Mouse (Mus musculus) forebrain, embryonic 15.5 days (tissue): ENCODE data around the gene Prkcb. TPM values are rescaled to one million over a fixed set of nuclear protein-coding genes. Genes with fewer than 3 reads are reported as not detected.
A peak's percentile ranks its signal among the peaks of the same experiment; 100 is the strongest.
"Not testable (repeated sequence)": the region's sequence is repeated elsewhere in the genome, so short reads cannot be mapped to it uniquely, and the experiment has no call there.

Source experiments
- ATAC-seq: fragments of 200-750 bp; cut with Nextera tagmentation; replicated peaks from 2 replicates; pipeline ENCODE4 v1.8.0; 2017; ENCODE audit warnings: mild to moderate bottlenecking, moderate TSS enrichment, moderate library complexity
- H3K27ac ChIP-seq: fragments of 300-500 bp; sonication (generic); replicated peaks from 2 replicates; pipeline ENCODE4 v1.5.1; 2015; ENCODE audit warnings: mild to moderate bottlenecking, inconsistent platforms
- H3K27me3 ChIP-seq: fragments of 300-500 bp; sonication (generic); 2 replicates; pipeline ENCODE4 v1.6.1; 2015; ENCODE audit warnings: inconsistent platforms
- H3K36me3 ChIP-seq: fragments of 300-500 bp; sonication (generic); 2 replicates; pipeline ENCODE4 v1.6.1; 2015; ENCODE audit warnings: mild to moderate bottlenecking, inconsistent platforms
- H3K4me1 ChIP-seq: fragments of 300-500 bp; sonication (generic); 2 replicates; pipeline ENCODE4 v1.6.1; 2015; ENCODE audit warnings: inconsistent platforms
- H3K4me2 ChIP-seq: fragments of 300-500 bp; sonication (generic); replicated peaks from 2 replicates; pipeline ENCODE4 v1.6.1; 2015; ENCODE audit warnings: mild to moderate bottlenecking, inconsistent platforms
- H3K4me3 ChIP-seq: fragments of 300-500 bp; sonication (generic); 2 replicates; pipeline ENCODE4 v1.5.1; 2015; ENCODE audit warnings: mild to moderate bottlenecking, inconsistent platforms
- H3K9ac ChIP-seq: fragments of 300-500 bp; sonication (generic); replicated peaks from 2 replicates; pipeline ENCODE4 v1.6.1; 2015; ENCODE audit warnings: mild to moderate bottlenecking, inconsistent platforms
- H3K9me3 ChIP-seq: fragments of 300-500 bp; sonication (generic); 2 replicates; pipeline ENCODE4 v1.6.1; 2016; ENCODE audit warnings: inconsistent platforms
- WGBS: fragments of 180-500 bp; shearing (Covaris S2); methylation state at CpG from one replicate; pipeline ENCODE4 v1.1.7; 2015; ENCODE audit warnings: mixed read lengths; 5-methylcytosine and 5-hydroxymethylcytosine counted together
- polyA plus RNA-seq: library from polyadenylated mRNA; unstranded; fragments of >200 nt; fragmentation: Nextera tagmentation; extraction: Ambion mirVana; gene quantifications from 2 replicates; pipeline ENCODE4 v1.2.1, GENCODE M21; 2015

The Prkcb gene
- 42.9 and 48.6 TPM in 2 replicates for polyA plus RNA-seq

DNA sequence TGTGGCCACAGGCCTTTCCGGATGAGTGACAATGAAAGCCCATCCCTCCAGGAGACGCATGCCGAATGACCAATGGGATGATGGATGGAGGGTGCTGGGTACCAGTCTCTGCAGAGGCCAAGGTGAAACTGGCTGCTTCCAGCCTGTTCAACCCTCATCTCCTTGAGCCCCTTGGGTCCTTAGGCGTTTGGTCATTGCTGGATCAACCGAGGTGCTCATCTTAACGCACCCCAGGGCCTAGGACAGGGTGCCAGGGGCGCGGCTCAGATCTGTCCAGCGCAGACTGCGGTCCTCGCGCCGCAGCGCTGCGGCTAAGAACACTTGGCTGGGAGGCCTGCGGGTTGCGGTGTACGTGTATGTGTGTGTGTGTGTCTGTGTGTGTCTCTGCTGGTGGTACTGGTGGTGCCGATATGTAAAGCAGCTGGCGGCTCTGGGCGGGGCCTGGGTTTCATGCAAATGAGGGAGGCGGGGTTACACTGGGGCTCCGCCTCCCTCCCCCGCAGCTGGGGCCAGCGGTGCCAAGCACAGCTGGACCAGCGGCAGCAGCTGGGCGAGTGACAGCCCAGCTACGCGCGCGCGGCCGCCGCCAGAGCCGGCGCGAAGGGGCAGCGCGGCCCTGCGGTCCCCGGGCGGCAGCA is at the start of gene Prkcb:
Gene Prkcb (plus strand): TSS at position 147 of the 638 bp plus-strand sequence.
- no peaks in the 10 kb centered on the region for H3K9me3 ChIP-seq
- H3K27ac ChIP-seq, result 0 out of 2 replicates have a peak within 1 kb of the TSS, but pooled peaks have one; percentile 31
- ATAC-seq, result peak; percentile 87
- peaks cover 19% of the 10 kb centered on the region for H3K4me1 ChIP-seq
- 3% methylated on average over 42 of the region's 42 CpGs for WGBS
- peak within 1 kb of the TSS; percentile 60 for H3K9ac ChIP-seq
- peaks cover 21% of the 10 kb centered on the region; the same call in 1 of the 2 replicates for H3K27me3 ChIP-seq
- no peaks in the 10 kb centered on the region for H3K36me3 ChIP-seq
- H3K4me2 ChIP-seq, result peak within 1 kb of the TSS; percentile 92
- H3K4me3 ChIP-seq, result peak within 1 kb of the TSS; percentile 73

DNA sequence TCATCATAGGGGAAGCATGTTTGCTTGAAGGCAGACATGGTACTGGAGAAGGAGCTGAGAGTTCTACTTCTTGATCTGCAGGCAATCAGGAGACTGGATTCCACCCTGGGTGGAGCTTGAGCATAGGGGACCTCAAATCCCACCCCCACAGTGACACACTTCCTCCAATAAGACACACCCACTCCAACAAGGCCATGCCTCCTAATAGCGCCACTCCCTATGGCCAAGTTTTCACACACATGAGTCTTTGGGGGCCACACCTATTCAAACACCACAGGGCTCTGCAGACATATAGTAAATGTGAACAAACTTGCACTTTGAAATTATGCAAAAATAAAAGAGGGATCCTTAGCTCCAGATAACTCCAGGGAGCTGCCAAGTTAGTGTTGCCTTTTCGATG is 49.6 kb upstream of the Prkcb start:
- no peak overlapping the region for H3K9ac ChIP-seq
- no peaks in the 10 kb centered on the region for H3K27me3 ChIP-seq
- no peak overlapping the region for H3K4me2 ChIP-seq
- no peak overlapping the region for H3K27ac ChIP-seq
- WGBS, result 97% methylated on average over 2 of the region's 2 CpGs
- H3K4me1 ChIP-seq, result peaks cover 2% of the 10 kb centered on the region
- no peaks in the 10 kb centered on the region for H3K36me3 ChIP-seq
- ATAC-seq, result no peak
- H3K9me3 ChIP-seq, result no peaks in the 10 kb centered on the region
- H3K4me3 ChIP-seq, result no peak overlapping the region

DNA sequence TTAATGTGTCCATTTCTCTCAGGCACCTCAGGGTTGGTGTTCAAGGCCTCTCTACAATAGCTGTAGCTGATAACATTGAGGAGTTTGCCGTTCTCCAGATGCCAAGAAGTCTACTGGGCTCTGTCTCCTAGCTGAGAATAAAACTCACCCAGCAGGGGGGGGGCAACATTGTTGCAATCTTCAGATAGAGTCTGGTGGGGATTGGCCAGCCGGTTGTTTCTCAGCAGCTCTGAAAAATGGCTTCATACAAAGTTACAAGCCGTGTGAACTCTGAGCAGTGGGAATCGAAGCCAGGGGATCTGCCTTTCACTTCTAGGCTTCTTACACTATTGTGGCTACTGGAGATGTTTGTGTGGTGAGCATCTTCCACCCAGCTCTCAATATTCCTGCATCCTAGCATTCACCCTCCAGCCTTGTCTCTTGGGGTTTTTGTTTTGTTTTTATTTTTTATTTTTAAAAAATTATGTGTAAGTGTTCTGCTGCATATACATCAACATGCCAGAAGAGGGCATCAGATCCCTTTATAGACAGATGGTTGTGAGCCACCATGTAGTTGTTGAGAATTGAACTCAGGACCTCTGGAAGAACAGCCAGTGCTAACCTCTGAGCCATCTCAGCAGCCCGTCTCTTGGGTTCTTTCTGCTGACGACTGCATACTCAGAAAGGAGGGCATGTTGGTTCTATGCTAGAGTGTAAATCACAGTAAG is 48.0 kb upstream of the Prkcb start:
- Histone ChIP-seq H3K36me3 (no peaks in the 10 kb centered on the region), H3K27ac (no peak overlapping the region), H3K27me3 (no peaks in the 10 kb centered on the region), H3K4me3 (no peak overlapping the region), H3K4me1 (peaks cover 9% of the 10 kb centered on the region), H3K4me2 (no peak overlapping the region), H3K9ac (no peak overlapping the region), H3K9me3 (no peaks in the 10 kb centered on the region)
- 82% methylated on average over 6 of the region's 6 CpGs for WGBS
- no peak for ATAC-seq

DNA sequence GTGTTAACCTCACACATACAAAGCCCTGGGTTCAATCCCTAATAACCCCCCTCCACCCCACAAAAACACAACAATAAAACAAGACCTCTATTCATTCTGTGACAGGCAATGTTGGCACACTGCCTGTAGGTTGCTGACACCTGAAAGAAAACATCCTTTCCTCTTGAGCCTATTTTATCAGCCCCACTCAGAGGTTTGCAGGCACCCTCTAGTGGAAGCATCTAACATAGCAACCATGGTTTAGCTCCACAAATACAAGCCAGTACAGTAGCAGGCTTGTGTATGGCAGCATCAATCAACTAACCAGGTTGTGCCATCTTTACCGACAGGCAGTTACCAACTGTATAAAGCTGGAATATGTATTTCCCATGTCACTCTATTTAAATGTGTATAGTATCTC is 46.3 kb upstream of the Prkcb start:
- no peak for ATAC-seq
- Histone ChIP-seq H3K9me3 (no peaks in the 10 kb centered on the region), H3K36me3 (no peaks in the 10 kb centered on the region), H3K4me2 (no peak overlapping the region), H3K4me1 (peaks cover 9% of the 10 kb centered on the region), H3K27ac (no peak overlapping the region), H3K27me3 (no peaks in the 10 kb centered on the region), H3K4me3 (no peak overlapping the region), H3K9ac (no peak overlapping the region)
- WGBS, result 59% methylated on average over 1 of the region's 1 CpGs

DNA sequence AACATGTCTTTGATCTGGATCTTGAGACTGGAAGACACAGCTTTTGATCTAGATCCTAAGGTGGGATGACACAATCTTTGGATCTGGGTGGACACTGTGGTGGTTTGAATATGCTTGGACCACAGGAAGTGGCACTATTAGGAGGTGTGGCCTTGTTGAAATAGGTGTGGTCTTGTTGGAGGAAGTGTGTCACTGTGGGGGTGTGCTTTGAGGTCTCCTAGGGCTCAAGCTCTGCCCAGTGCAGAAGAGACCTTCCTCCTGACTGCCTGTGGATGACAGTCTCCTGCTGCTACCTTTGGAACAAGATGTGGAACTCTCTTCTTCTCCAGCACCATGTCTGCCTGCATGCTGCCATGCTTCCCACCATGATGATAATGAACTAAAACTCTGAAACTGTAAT is 45.8 kb upstream of the Prkcb start:
- not testable (repeated sequence) for H3K27ac ChIP-seq, H3K27me3 ChIP-seq, H3K9me3 ChIP-seq, H3K4me1 ChIP-seq, H3K4me3 ChIP-seq, H3K36me3 ChIP-seq, H3K4me2 ChIP-seq, H3K9ac ChIP-seq, ATAC-seq

DNA sequence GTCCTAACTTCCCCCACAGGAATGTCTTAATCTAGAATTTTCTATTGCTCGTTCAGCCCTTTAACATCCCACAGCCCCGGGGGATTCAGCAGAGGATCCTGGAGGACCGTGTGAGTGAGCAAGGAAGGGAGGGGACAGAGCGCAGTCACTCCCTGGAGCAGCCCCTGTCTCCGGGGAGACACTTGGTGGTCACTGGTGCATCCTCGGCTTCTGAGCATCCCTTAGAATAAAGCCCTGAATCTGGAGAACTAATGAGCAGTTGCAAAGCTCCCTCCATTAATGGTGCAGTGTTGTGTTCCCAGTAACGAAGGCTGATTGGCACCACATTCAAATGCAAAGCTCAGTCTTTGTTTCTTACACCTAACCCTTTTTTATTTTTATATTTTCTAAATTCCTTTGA is 44.4 kb upstream of the Prkcb start:
- H3K4me3 ChIP-seq, result no peak overlapping the region
- no peaks in the 10 kb centered on the region for H3K36me3 ChIP-seq
- WGBS, result 14% methylated on average over 7 of the region's 7 CpGs
- H3K9ac ChIP-seq, result no peak overlapping the region
- H3K4me1 ChIP-seq, result peaks cover 9% of the 10 kb centered on the region
- peak; percentile 35; the same call in 1 of the 2 replicates for ATAC-seq
- no peaks in the 10 kb centered on the region for H3K9me3 ChIP-seq
- no peak overlapping the region for H3K4me2 ChIP-seq
- no peak overlapping the region for H3K27ac ChIP-seq
- H3K27me3 ChIP-seq, result no peaks in the 10 kb centered on the region

DNA sequence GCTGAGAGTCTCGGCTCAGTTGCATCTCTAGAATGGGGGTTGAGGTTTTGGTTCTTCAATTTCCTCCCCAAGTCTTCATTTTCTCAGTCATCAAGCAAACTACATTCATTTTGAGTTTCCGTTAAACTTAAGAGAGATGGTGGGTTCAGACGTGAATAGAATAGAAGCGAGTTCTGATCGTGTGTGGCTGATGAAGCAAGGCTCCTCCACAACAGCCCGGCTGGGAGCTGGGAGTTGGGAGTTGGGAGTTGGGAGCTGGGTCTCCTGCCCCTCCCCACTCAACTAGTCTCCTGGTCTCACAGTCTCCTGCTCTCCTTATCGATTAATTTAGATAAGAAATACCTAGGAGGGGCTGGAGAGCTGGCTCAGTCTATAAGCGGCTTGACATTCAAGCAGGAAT is 44.0 kb upstream of the Prkcb start:
- H3K9ac ChIP-seq, result no peak overlapping the region

DNA sequence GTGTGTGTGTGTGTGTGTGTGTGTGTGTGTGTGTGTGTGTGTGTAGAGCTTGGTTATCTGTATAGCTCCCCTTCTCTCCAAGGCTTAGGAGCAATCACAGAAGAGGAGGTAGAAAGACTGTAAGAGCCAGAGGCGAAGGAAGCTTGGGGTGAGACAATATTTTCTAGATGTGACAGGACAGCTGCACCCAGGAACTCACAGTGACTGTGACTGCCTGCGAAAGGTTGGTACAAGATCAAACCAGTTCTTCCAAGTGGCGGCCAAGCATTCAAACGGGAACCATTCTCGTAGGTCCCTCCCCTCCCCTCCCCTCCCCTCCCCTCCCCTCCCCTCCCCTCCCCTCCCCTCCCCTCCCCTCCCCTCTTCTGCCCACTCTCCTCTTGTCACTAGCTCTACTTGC is 42.6 kb upstream of the Prkcb start:
- no peaks in the 10 kb centered on the region for H3K9me3 ChIP-seq
- peaks cover 9% of the 10 kb centered on the region for H3K4me1 ChIP-seq
- no peak overlapping the region for H3K4me3 ChIP-seq
- H3K36me3 ChIP-seq, result no peaks in the 10 kb centered on the region
- ATAC-seq, result no peak
- H3K27ac ChIP-seq, result no peak overlapping the region
- WGBS, result 56% methylated on average over 5 of the region's 5 CpGs
- no peak overlapping the region for H3K4me2 ChIP-seq
- no peak overlapping the region for H3K9ac ChIP-seq
- no peaks in the 10 kb centered on the region for H3K27me3 ChIP-seq

More for the DNA sequence above, 44.0 kb upstream of the Prkcb start:
- no peak overlapping the region for H3K27ac ChIP-seq
- ATAC-seq, result no peak
- H3K27me3 ChIP-seq, result no peaks in the 10 kb centered on the region
- peaks cover 9% of the 10 kb centered on the region for H3K4me1 ChIP-seq
- H3K4me3 ChIP-seq, result no peak overlapping the region
- H3K36me3 ChIP-seq, result no peaks in the 10 kb centered on the region
- 27% methylated on average over 8 of the region's 8 CpGs for WGBS
- H3K9me3 ChIP-seq, result no peaks in the 10 kb centered on the region
- no peak overlapping the region for H3K4me2 ChIP-seq

DNA sequence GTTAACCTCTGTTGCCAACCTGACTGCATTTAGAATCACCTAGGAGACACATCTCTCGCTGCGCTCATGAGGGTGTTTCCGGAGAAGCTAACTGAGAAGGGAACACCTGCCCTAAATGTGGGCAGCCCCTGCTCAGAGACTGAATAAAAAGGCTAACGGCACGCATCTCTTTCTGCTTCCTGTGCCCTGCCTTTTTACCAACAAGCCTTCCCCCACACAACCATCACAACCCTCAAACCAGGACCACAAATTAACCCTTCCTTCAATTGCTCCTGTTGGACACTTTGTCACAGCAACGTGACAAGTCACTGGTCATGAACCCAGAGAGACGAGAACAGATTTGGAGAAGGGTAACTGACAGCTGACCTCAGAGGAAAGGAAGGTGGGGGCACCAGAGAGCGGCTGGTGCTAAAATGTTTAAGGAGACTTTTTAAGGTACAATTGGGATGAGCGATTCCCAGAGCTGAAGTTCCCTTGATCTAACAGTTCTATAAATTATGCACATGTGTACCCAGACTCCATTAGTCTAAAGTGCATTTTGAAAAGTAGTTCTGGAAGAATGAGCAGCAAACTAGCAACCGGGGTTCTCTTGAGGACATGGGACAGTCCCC is 41.2 kb upstream of the Prkcb start:
- Histone ChIP-seq H3K9me3 (no peaks in the 10 kb centered on the region), H3K27me3 (no peaks in the 10 kb centered on the region), H3K4me1 (peaks cover 13% of the 10 kb centered on the region), H3K4me2 (no peak overlapping the region), H3K4me3 (no peak overlapping the region), H3K36me3 (no peaks in the 10 kb centered on the region), H3K9ac (no peak overlapping the region), H3K27ac (no peak overlapping the region)
- ATAC-seq, result no peak
- 78% methylated on average over 10 of the region's 10 CpGs for WGBS

DNA sequence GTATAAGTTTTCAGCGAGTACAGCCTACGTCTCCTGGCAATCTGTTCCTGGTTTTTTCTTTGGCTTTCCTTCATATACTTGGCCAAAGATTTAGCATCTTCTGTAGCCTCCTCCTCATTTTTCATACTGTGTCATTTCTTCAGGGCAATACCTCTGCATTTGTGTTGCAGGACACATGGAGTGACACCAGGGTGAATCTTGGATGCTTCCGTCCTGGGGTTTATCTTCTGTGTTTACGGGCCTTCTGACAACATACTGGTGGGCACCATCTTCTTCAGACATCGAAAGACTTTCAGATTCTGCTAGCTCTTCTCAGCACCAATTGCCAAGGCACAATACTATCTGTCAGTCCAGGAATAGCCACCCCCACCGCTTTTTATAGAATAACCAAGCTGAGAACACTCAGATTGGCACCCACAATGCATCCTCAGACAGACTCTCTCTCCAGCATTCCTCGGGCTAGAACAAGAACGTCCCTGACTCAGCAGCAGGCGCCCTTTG is 39.2 kb upstream of the Prkcb start:
- no peak overlapping the region for H3K9ac ChIP-seq

DNA sequence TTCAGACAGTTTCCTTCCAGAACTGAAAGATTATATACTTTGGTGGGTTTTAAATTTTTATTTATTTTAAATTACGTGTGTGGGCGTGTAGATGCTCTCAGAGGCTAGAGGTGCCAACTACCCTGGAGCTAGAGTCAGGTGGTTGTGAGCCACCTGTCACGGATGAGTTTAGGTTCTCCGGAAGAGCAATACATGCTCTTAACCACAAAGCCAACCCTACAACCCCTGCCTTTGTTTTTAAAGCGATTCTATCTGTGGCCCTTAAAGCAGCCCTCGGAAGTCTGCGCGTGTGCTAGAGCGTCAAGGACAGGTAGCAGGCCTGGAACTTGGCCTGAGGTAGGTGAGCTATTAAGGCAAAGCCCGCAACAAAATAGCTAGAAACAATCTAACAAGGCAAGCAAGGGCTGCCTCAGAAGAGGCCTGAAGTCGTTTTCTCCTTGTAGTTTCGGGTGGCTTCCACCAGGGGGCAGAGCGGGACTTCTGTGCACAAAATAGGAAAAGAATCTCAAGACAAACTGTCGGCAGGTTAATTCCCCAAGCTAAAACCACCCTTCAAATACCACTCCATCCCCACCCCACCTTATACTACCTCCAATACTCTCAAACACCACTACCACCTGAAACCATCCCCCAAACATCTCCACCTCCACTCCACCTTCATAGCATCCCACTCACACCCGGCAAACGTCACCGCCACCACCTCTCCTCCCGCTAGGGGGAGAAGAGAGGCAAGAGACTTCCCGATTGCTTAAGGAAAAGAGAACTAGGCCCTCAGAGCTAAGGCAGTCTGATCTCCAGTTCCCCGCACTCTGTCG is 37.1 kb upstream of the Prkcb start:
- Histone ChIP-seq H3K4me3 (peak overlapping the region; percentile 20), H3K27ac (no peak overlapping the region), H3K4me2 (peak overlapping the region; percentile 33), H3K4me1 (0 out of 2 replicates have a peak, but pooled peaks cover 4% of the 10 kb centered on the region), H3K27me3 (no peaks in the 10 kb centered on the region), H3K36me3 (no peaks in the 10 kb centered on the region), H3K9ac (no peak overlapping the region), H3K9me3 (no peaks in the 10 kb centered on the region)
- ATAC-seq, result peak; percentile 77; the same call in 1 of the 2 replicates
- WGBS, result 28% methylated on average over 21 of the region's 21 CpGs

More for the DNA sequence above, 39.2 kb upstream of the Prkcb start:
- no peak for ATAC-seq
- no peak overlapping the region for H3K27ac ChIP-seq
- no peaks in the 10 kb centered on the region for H3K27me3 ChIP-seq
- H3K36me3 ChIP-seq, result no peaks in the 10 kb centered on the region
- H3K4me2 ChIP-seq, result no peak overlapping the region
- 86% methylated on average over 9 of the region's 9 CpGs for WGBS
- peaks cover 8% of the 10 kb centered on the region for H3K4me1 ChIP-seq
- no peak overlapping the region for H3K4me3 ChIP-seq
- no peaks in the 10 kb centered on the region for H3K9me3 ChIP-seq
